Mouse (Mus musculus) embryonic facial prominence, embryonic 14.5 days (tissue): ENCODE data around the gene Sntb2. TPM values are rescaled to one million over a fixed set of nuclear protein-coding genes. Genes with fewer than 3 reads are reported as not detected.
A peak's percentile ranks its signal among the peaks of the same experiment; 100 is the strongest.
"Not testable (repeated sequence)": the region's sequence is repeated elsewhere in the genome, so short reads cannot be mapped to it uniquely, and the experiment has no call there.

Experiments
- ATAC-seq: fragments of 200-750 bp; cut with Nextera tagmentation; 2 replicates; pipeline ENCODE4 v1.8.0; 2017; ENCODE audit warnings: low read depth, moderate number of reproducible peaks, moderate TSS enrichment
- DNase-seq: peaks from one replicate; pipeline ENCODE4 v3.0.0-alpha.2; 2015; ENCODE audit warnings: low spot score
- H3K27ac ChIP-seq: fragments of 300-500 bp; sonication (generic); replicated peaks from 2 replicates; pipeline ENCODE4 v1.5.1; 2014; ENCODE audit warnings: low read depth, mild to moderate bottlenecking, low read length, moderate library complexity
- H3K27me3 ChIP-seq: fragments of 300-500 bp; sonication (generic); replicated peaks from 2 replicates; pipeline ENCODE4 v1.6.1; 2014; ENCODE audit warnings: low read length; ENCODE audit not compliant: control insufficient read depth, insufficient read depth
- H3K36me3 ChIP-seq: fragments of 300-500 bp; sonication (generic); 2 replicates; pipeline ENCODE4 v1.6.1; 2014; ENCODE audit warnings: low read length, mixed read lengths; ENCODE audit not compliant: control insufficient read depth, insufficient read depth
- H3K4me1 ChIP-seq: fragments of 300-500 bp; sonication (generic); 2 replicates; pipeline ENCODE4 v1.6.1; 2014; ENCODE audit warnings: antibody characterized with exemption, low read length; ENCODE audit not compliant: control insufficient read depth, insufficient read depth
- H3K4me2 ChIP-seq: fragments of 300-500 bp; sonication (generic); 2 replicates; pipeline ENCODE4 v1.6.1; 2014; ENCODE audit warnings: low read depth, mild to moderate bottlenecking, low read length, moderate library complexity, mixed read lengths
- H3K4me3 ChIP-seq: fragments of 300-500 bp; sonication (generic); 2 replicates; pipeline ENCODE4 v1.5.1; 2014; ENCODE audit warnings: low read depth, mild to moderate bottlenecking, low read length
- H3K9ac ChIP-seq: fragments of 300-500 bp; sonication (generic); 2 replicates; pipeline ENCODE4 v1.6.1; 2014; ENCODE audit warnings: low read depth, mild to moderate bottlenecking, low read length, moderate library complexity, mixed read lengths
- H3K9me3 ChIP-seq: fragments of 300-500 bp; sonication (generic); 2 replicates; pipeline ENCODE4 v1.6.1; 2016; ENCODE audit warnings: low read length; ENCODE audit not compliant: control insufficient read depth
- WGBS: fragments of 180-500 bp; shearing (Covaris S2); extraction: QIAGEN DNeasy Blood & Tissue Kit; methylation state at CpG from one replicate; pipeline ENCODE4 v1.1.7; 2014; 5-methylcytosine and 5-hydroxymethylcytosine counted together
- polyA plus RNA-seq: library from polyadenylated mRNA; unstranded; fragments of >200 nt; fragmentation: Nextera tagmentation; extraction: Ambion mirVana; gene quantifications from 2 replicates; pipeline ENCODE4 v1.2.1, GENCODE M21; 2014

Sntb2 gene
- polyA plus RNA-seq, 1 experiment from 2014 or later = 16.3 TPM

DNA sequence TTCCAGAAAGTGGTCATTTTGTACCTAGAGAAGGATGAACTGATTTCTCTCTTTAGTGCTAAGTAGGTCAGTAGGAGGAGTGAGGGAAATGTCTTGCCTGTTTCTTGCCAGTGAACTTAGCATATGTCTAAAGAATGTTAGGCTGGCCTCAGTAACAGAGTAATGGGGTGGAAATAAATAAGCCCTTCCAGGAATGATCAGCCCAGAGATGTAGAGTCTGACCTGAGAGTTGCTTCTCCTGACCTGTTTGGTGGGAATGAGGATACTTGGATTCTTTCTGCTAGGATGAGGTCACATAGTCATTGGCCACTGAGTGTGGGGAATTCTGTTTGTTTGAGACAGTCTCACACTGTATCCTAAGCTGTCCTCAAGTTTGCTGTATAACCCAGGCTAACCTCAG is 52.0 kb downstream of the Sntb2 start:
- ATAC-seq (no peak), DNase-seq (no peak)
- Histone ChIP-seq H3K36me3 (peaks cover 28% of the 10 kb centered on the region), H3K4me1 (no peaks in the 10 kb centered on the region; the same call in 1 of the 2 replicates), H3K4me2 (no peak overlapping the region), H3K27me3 (no peaks in the 10 kb centered on the region), H3K4me3 (no peak overlapping the region), H3K9me3 (no peaks in the 10 kb centered on the region), H3K9ac (no peak overlapping the region), H3K27ac (no peak overlapping the region)

DNA sequence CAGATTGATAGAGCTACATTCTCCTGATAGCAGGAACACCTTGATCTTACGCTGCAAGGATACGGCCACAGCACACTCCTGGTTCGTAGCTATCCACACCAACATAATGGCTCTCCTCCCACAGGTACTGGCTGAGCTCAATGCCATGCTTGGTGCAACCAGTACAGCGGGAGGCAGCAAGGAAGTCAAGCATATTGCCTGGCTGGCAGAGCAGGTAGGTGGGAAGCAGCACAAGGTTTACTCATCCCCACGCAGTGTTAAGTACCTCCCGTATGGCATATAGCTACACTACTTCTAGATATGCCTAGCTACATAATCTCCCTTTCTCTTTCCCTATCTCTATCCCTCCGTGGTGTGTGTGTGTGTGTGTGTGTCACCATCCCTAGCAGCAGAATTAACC is 55.8 kb downstream of the Sntb2 start:
- Histone ChIP-seq H3K36me3 (peaks cover 40% of the 10 kb centered on the region), H3K9ac (no peak overlapping the region), H3K27ac (no peak overlapping the region), H3K4me3 (no peak overlapping the region), H3K27me3 (no peaks in the 10 kb centered on the region), H3K4me2 (no peak overlapping the region), H3K4me1 (no peaks in the 10 kb centered on the region), H3K9me3 (no peaks in the 10 kb centered on the region)
- ATAC-seq = no peak
- WGBS = 92% methylated on average over 7 of the region's 7 CpGs
- no peak for DNase-seq

DNA sequence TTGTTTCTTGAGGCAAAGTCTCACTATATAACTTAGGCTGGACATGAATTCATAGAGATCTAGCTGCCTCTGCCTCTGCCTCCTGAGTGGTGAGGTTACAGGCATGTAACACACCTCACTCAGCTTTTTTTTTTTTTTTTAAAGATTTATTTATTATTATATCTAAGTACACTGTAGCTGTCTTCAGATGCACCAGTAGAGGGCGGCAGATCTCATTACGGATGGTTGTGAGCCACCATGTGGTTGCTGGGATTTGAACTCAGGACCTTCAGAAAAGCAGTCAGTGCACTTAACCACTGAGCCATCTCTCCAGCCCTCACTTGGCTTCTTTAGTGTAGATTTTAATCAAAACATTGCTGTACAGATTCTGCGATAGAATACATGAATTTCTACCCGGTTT is 60.8 kb downstream of the Sntb2 start:
- ATAC-seq, H3K9me3 ChIP-seq, DNase-seq, H3K4me3 ChIP-seq, H3K27me3 ChIP-seq, H3K27ac ChIP-seq, H3K9ac ChIP-seq, H3K4me2 ChIP-seq, H3K4me1 ChIP-seq: not testable (repeated sequence)
- peaks cover 37% of the 10 kb centered on the region for H3K36me3 ChIP-seq
- 82% methylated on average over 4 of the region's 4 CpGs for WGBS

GRCm38 (mm10) chr8:106997416-106997815 is 61.9 kb downstream of the Sntb2 start:
- WGBS = 64% methylated on average over 4 of the region's 4 CpGs
- Histone ChIP-seq H3K9me3 (no peaks in the 10 kb centered on the region), H3K4me3 (no peak overlapping the region), H3K27me3 (no peaks in the 10 kb centered on the region), H3K36me3 (peaks cover 31% of the 10 kb centered on the region; the same call in 1 of the 2 replicates), H3K9ac (no peak overlapping the region), H3K27ac (no peak overlapping the region), H3K4me1 (0 out of 2 replicates have a peak, but pooled peaks cover 7% of the 10 kb centered on the region), H3K4me2 (no peak overlapping the region)
- peak; percentile 52 for DNase-seq
- no peak for ATAC-seq

DNA sequence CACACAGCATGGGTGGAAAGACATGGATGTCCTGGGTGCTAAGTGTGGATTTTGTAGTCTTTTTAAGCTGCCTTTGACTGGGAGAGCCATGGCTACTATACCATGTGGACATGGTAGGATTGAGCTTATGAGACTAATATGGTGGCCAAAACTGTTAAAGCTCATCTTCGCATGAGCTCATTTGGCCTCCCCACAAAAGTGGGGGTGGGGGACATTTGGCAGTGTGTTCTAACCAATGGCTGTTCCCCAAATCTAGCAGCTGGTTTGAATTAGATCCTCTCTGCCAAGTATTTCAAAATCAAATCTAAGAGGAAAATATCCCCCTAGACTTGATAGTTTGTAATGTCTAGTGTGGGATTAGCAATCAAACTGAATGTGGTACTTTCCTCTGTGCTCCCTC is 63.5 kb downstream of the Sntb2 start:
- peaks cover 22% of the 10 kb centered on the region; the same call in 1 of the 2 replicates for H3K36me3 ChIP-seq
- no peaks in the 10 kb centered on the region for H3K9me3 ChIP-seq
- H3K4me1 ChIP-seq = 0 out of 2 replicates have a peak, but pooled peaks cover 7% of the 10 kb centered on the region
- H3K9ac ChIP-seq = no peak overlapping the region
- no peak overlapping the region for H3K4me3 ChIP-seq
- 50% methylated on average over 1 of the region's 1 CpGs for WGBS
- no peaks in the 10 kb centered on the region for H3K27me3 ChIP-seq
- H3K27ac ChIP-seq = 0 out of 2 replicates have a peak overlapping the region, but pooled peaks have one; percentile 48
- DNase-seq = peak; percentile 84
- H3K4me2 ChIP-seq = no peak overlapping the region
- peak; percentile 69; the same call in 1 of the 2 replicates for ATAC-seq

DNA sequence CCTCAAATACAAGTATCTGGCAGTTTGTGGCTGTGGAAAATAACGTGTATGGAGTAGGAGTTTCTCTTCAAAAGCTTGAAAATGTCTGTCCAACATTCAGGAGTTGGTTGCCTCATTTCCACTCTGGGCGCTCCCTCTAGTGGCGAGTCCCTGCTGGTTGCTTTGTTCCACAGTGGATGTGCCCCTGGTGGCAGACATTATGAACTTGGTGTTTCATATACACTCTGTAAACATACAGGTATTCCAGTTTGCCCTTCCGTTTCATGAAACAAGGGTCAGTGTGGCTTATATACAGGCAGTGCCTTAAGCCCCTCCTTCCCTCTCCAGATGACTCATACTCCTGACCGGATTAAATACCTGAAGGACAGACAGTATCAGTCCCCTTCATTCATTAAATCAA is 67.0 kb downstream of the Sntb2 start:
- Histone ChIP-seq H3K9ac (no peak overlapping the region), H3K4me2 (no peak overlapping the region), H3K9me3 (no peaks in the 10 kb centered on the region), H3K4me3 (no peak overlapping the region), H3K4me1 (0 out of 2 replicates have a peak, but pooled peaks cover 7% of the 10 kb centered on the region), H3K27ac (no peak overlapping the region), H3K27me3 (no peaks in the 10 kb centered on the region), H3K36me3 (peaks cover 30% of the 10 kb centered on the region; the same call in 1 of the 2 replicates)
- WGBS = 35% methylated on average over 5 of the region's 5 CpGs
- peak; percentile 79 for ATAC-seq
- peak; percentile 91 for DNase-seq

- WGBS = 88% methylated on average over 3 of the region's 3 CpGs
- ATAC-seq (no peak), DNase-seq (no peak)
- Histone ChIP-seq H3K9me3 (no peaks in the 10 kb centered on the region), H3K4me1 (no peaks in the 10 kb centered on the region), H3K4me2 (no peak overlapping the region), H3K27me3 (no peaks in the 10 kb centered on the region), H3K9ac (no peak overlapping the region), H3K36me3 (peaks cover 58% of the 10 kb centered on the region), H3K4me3 (no peak overlapping the region), H3K27ac (no peak overlapping the region)
Measured at GRCm38 (mm10) chr8:107007795-107008194, 72.2 kb downstream of the Sntb2 start.

DNA sequence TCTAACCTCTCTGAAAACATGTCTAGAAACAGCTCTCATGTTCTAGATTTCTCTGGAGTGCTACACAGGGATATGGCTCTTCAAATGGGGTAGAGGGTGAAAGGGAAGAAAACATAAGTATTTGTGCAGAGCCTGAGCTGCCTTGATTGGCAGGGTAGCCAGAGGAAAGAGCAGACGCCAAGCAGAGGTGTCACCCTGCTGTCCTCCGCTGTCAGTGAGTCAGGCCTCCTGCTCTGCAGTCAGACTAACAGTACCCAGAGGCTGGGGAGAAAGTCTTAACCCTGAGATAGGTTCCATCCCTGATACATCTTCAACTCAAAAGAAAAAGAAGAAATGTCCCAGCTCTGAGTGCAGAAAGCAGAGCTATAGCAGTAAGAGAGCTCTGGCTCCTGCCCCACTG is 77.1 kb downstream of the Sntb2 start:
- ATAC-seq = no peak

DNA sequence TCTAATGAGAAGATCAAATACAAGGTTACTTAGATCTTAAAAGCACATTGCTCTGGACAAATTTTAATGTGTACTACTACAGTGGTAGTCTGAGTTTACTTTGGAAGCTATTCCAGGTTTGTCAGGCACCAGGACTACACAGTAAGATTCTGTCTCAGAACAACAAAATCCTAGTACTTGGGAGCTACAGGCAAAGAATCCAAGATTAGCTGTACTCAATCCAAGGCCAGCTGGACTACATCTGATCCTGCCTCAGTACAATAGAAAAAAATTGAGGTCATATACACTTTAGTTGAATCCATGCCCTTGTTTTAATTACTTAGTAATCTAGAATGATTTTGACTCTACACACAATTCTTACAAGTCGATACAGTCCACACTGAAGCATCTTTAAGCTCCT is 79.4 kb downstream of the Sntb2 start:
- no peak overlapping the region for H3K27ac ChIP-seq
- H3K27me3 ChIP-seq = no peaks in the 10 kb centered on the region
- 81% methylated on average over 1 of the region's 1 CpGs for WGBS
- no peaks in the 10 kb centered on the region for H3K9me3 ChIP-seq
- no peaks in the 10 kb centered on the region for H3K4me1 ChIP-seq
- DNase-seq = no peak
- no peak for ATAC-seq
- no peak overlapping the region for H3K9ac ChIP-seq
- no peak overlapping the region for H3K4me3 ChIP-seq
- peaks cover 27% of the 10 kb centered on the region for H3K36me3 ChIP-seq
- H3K4me2 ChIP-seq = no peak overlapping the region

More for the DNA sequence above, 77.1 kb downstream of the Sntb2 start:
- 78% methylated on average over 2 of the region's 2 CpGs for WGBS
- DNase-seq = no peak
- Histone ChIP-seq H3K27me3 (no peaks in the 10 kb centered on the region), H3K4me3 (no peak overlapping the region), H3K36me3 (peaks cover 34% of the 10 kb centered on the region), H3K4me2 (no peak overlapping the region), H3K4me1 (no peaks in the 10 kb centered on the region), H3K9ac (no peak overlapping the region), H3K9me3 (no peaks in the 10 kb centered on the region), H3K27ac (no peak overlapping the region)
